Mouse (Mus musculus): ENCODE measurements around the gene Fmo2. TPM values are rescaled to one million over a fixed set of nuclear protein-coding genes. Genes with fewer than 3 reads are reported as not detected.
A peak's percentile ranks its signal among the peaks of the same experiment; 100 is the strongest.

The Fmo2 gene
- 13.9 and 24.7 TPM in 2 replicates for polyA plus RNA-seq (2015; fragmentation: Nextera tagmentation; extraction: Ambion mirVana)

DNA sequence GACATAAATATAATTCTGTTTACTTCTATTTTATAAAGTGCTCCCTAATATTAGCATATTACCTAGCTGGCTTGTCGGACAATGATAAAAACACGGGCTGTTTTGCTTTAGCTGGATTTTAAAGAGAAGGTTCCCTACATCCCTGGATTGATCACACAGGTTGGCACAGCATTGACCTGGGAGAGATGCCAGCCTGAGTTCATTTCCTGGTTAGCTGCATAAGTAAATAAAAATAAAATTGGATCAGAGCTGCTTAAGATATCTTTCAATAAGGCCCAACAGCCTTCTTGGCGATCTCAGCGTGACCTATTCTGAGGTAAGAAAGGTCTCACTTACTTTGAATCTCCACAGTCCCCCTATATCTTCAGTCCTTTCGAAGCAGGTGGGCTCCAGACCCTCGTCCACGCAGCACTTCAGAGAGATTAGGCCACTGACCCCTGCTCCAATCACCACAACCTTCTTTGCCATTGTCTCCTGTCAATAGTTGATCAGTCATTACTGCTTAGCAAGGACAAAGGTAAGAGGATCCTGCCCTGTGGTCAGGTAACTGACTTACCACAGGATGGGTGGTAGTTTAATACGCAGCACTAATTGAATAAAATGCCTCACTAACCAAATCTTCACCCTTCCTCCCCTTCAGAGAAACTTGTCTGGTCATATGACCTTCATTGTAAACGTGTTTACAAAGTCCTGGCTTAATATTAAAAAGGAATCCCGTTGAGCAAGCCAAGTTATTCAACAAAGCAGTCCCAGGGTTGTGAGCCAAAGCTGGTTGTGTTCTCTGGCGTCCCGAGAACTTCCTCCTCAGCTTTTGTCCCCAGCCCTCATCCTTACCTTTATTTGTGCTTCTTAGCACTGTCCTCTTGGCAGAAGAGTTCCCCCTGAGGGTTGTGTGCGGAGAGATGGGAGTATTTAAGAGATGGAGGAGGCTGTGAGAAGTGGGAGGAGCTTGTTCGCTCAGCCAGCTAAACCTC lies at the start of gene Fmo2:
Gene Fmo2 (minus strand): TSS at position 889 of the 974 bp plus-strand sequence.
- H3K36me3 ChIP-seq: no peaks in the 10 kb centered on the region
- peaks cover 10% of the 10 kb centered on the region; the same call in 1 of the 2 replicates for H3K4me1 ChIP-seq
- peak; percentile 60; the same call in 1 of the 2 replicates for ATAC-seq (ENCODE audit: borderline replicate concordance, extremely low read depth, low FRiP score, low TSS enrichment)
- no peaks in the 10 kb centered on the region for H3K9me3 ChIP-seq
- H3K27me3 ChIP-seq: no peaks in the 10 kb centered on the region
- H3K4me3 ChIP-seq: no peak within 1 kb of the TSS; the same call in 1 of the 2 replicates
- WGBS: 55% methylated on average over 14 of the region's 14 CpGs
- no peak within 1 kb of the TSS for H3K9ac ChIP-seq
- H3K4me2 ChIP-seq: peak within 1 kb of the TSS; percentile 23; the same call in 1 of the 2 replicates
- no peak within 1 kb of the TSS for H3K27ac ChIP-seq

DNA sequence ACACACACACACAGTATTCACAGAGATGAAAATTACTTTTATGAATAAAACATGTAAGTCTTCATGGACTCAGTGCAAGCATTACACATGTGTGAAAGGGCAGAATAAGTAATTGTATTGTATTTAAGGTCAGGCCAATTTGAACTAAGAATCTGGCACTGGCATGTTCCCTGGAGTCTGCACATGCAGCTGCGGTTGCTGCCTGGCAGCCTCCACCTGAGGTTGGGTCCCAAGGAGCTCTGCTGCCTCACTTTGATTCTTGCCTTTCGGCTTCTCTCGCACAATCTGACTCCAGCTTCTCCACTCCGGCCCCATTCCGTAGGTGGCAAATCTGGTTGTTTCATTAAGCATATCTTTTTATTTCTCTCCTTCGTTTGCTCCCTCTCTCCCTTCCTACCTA lies 49.4 kb upstream of the Fmo2 start:
- Histone ChIP-seq H3K4me1 (no peaks in the 10 kb centered on the region), H3K4me2 (no peak overlapping the region), H3K9me3 (no peaks in the 10 kb centered on the region), H3K36me3 (no peaks in the 10 kb centered on the region), H3K27me3 (no peaks in the 10 kb centered on the region), H3K27ac (no peak overlapping the region), H3K4me3 (no peak overlapping the region), H3K9ac (no peak overlapping the region)
- no peak for ATAC-seq (ENCODE audit: borderline replicate concordance, extremely low read depth, low FRiP score, low TSS enrichment)
- WGBS: 86% methylated on average over 6 of the region's 6 CpGs

DNA sequence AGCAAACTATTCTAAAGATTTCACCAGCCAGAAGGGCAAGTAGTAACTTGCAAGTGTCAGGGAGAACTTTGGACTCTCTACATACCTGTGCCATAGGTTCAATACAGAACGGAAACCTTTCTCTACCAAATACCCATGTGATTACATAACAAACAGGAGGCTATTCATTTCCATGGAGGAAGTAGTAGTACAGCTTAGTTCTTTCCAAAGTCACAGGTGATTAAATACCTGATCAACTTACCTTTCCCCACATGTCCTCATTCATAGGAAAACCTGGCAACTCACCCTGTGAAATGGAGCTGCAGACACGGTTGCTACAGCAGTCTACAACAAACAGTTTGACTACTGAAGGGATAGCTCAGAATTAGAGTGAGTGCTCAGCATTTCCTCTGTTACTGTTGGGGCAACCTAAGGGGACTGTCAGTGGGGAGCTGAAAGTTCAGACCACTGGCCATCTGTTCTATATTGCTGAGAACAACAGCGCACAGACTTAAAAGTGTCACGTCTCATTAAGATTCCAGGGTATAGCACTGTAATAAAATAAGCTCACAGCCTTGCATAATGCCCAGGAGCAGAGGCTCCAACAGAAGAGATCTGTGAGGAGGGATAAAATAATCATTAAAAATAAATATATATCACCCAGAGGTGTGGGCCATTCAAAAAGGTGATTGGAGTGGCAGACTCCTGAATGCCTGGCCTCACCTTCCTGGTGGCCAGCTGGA lies 48.5 kb upstream of the Fmo2 start:
- Histone ChIP-seq H3K27me3 (no peaks in the 10 kb centered on the region), H3K4me2 (no peak overlapping the region), H3K27ac (no peak overlapping the region), H3K9me3 (no peaks in the 10 kb centered on the region), H3K4me1 (no peaks in the 10 kb centered on the region), H3K9ac (no peak overlapping the region), H3K4me3 (no peak overlapping the region), H3K36me3 (no peaks in the 10 kb centered on the region)
- no peak for ATAC-seq (ENCODE audit: borderline replicate concordance, extremely low read depth, low FRiP score, low TSS enrichment)
- 75% methylated on average over 4 of the region's 4 CpGs for WGBS

DNA sequence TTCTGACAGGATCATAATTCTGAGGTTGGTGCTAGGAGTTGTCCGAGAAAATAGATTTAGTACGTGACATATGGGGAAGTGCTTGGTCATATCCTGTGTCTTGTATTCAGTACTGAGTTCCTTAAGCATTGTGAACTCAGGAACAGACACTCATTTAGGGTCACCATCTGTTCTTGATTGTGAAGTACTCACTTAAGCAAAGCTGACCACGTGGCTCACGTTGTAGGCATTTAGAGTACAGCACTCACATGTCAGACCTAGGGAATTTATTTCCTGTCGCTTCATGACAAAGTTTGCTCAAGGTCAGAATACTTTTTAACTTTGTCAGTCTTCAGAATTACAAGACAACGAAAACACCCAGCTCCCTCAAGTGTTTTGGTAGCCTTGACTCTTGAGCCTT lies 45.2 kb upstream of the Fmo2 start:
- H3K4me1 ChIP-seq: no peaks in the 10 kb centered on the region
- WGBS: 35% methylated on average over 6 of the region's 6 CpGs

DNA sequence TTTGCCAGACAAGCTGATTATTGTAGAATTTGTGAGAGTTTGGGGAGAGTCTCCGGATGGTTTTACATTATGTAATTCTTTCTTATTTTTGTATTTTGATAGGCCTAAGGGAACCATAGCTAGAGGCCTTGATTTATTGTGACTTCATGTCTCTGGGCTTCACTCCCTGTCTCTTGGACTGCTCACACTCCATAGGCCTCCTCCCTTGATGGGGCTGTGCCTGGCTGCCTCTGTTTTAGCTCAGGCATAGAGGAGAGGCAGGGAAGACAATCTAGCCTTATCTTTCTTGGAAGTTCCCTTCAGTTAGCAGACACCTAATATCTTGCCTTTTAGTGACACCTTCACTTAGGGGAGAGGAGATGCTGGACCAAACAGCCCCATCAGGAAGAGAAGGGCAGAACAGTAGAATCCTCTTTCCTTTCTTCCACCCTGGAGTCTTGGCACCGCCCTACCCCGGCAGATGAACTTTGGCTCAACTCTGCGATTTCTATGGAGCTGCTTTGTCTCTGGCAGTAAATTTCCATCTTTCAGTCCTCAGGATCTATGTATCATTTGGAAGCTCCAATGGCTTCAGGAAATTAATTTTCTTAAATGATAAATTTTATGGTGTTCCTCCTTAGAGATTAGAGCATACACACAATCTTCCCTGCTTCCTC lies 40.3 kb upstream of the Fmo2 start:
- Histone ChIP-seq H3K4me1 (no peaks in the 10 kb centered on the region), H3K27me3 (no peaks in the 10 kb centered on the region), H3K9me3 (no peaks in the 10 kb centered on the region), H3K4me2 (no peak overlapping the region), H3K9ac (no peak overlapping the region), H3K4me3 (no peak overlapping the region), H3K36me3 (no peaks in the 10 kb centered on the region), H3K27ac (peak overlapping the region; percentile 51; the same call in 1 of the 2 replicates)
- peak; percentile 89 for ATAC-seq (ENCODE audit: borderline replicate concordance, extremely low read depth, low FRiP score, low TSS enrichment)
- 56% methylated on average over 4 of the region's 4 CpGs for WGBS

More for the DNA sequence above, 45.2 kb upstream of the Fmo2 start:
- Histone ChIP-seq H3K27me3 (no peaks in the 10 kb centered on the region), H3K4me2 (no peak overlapping the region), H3K27ac (no peak overlapping the region), H3K9ac (no peak overlapping the region), H3K9me3 (no peaks in the 10 kb centered on the region), H3K36me3 (no peaks in the 10 kb centered on the region), H3K4me3 (no peak overlapping the region)
- no peak for ATAC-seq (ENCODE audit: borderline replicate concordance, extremely low read depth, low FRiP score, low TSS enrichment)

DNA sequence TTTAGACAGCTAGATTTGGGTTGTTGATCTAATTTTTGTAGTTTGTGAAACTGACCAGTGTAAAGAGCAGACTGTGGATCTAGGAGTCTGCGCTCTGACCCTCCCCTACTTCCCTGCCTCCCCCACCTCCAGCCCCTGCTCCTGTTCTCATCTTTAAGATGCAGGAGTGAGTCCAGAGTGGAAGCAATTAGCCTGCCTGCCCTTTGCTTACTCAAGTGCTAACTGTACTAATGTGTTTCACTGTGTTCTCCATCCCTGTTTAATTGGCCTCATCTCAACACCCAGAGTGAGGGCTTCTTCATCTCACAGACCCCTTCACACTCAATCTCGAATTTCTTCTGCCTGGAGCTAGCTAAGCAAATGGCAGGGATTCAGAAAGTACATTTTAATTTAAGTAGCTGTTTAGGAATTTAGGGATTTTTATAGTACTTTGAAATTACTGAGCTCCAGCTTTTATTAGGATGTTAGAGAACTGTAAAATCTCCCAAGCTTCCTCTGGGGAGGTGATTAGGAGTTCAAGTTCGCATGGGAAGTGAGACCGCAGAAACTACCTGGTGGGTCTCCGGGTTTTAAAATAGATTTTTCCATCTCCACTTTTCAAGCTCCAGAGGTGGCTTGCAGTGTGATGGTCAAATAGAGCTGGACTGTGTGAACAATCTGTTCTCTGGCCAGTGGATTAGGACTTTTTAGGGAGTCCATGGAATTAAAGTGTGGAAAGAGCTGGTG lies 39.6 kb upstream of the Fmo2 start:
- 68% methylated on average over 5 of the region's 5 CpGs for WGBS
- ATAC-seq (ENCODE audit: borderline replicate concordance, extremely low read depth, low FRiP score, low TSS enrichment): no peak
- peak overlapping the region; percentile 43; the same call in 1 of the 2 replicates for H3K27ac ChIP-seq

DNA sequence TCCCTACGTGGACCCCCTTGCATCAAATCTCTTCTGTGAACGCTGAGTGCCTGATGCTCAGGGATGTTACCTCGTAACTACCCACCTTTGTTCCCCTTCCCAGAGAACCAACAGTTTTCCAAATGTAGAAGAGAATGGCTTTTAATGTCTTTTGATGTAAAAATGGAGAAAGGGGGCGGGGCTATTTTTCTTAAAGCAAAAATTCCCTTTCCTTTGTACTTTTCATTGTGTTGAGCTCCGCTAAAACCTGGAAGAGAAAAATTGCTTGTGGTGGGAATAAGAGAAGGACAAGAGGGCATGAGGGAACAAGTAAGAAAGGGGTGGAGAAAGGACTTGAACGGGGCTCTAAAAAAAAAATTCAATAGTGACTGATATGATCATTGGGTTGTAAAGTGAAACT lies 38.9 kb upstream of the Fmo2 start, which contains the start of gene Fmo6:
Gene Fmo6 (minus strand): TSS at position 101 of the 400 bp plus-strand sequence.
- WGBS: 86% methylated on average over 6 of the region's 6 CpGs

More for the DNA sequence above, 39.6 kb upstream of the Fmo2 start:
- H3K9ac ChIP-seq: no peak overlapping the region
- H3K27me3 ChIP-seq: no peaks in the 10 kb centered on the region
- no peaks in the 10 kb centered on the region for H3K4me1 ChIP-seq
- no peaks in the 10 kb centered on the region for H3K9me3 ChIP-seq
- no peak overlapping the region for H3K4me3 ChIP-seq
- H3K4me2 ChIP-seq: no peak overlapping the region
- H3K36me3 ChIP-seq: no peaks in the 10 kb centered on the region

DNA sequence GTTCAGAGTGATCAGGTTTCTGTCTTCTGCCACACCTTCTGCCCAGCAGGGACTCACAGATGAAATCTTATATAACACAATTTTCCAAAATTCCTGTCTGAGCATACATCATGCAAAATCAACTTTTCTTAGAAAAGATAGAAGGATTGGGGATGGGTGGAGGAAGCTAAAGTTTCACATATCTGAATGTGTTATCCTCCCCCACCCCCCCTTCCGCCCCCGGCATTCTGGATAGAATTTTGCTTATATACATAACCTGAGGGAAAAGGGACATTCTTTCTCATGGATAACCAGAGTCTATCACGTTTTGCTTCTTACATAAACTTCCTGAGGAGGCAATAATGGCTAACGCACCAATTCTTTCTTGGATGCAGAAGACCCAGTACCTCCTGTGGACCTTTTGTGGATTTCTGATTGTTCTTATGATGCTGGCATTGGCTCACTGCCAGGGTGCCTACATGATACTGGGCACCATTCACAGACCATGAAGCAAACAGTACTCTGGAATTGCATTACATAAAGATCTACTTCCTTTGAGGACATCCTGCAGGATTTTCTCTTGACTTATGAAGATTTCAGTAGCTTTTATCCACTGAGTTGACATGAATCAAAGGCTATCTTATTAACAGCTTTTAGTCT lies 36.0 kb upstream of the Fmo2 start:
- 68% methylated on average over 4 of the region's 4 CpGs for WGBS
- ATAC-seq (ENCODE audit: borderline replicate concordance, extremely low read depth, low FRiP score, low TSS enrichment): no peak
- H3K4me2 ChIP-seq: no peak overlapping the region
- no peaks in the 10 kb centered on the region for H3K9me3 ChIP-seq
- no peaks in the 10 kb centered on the region for H3K36me3 ChIP-seq
- no peaks in the 10 kb centered on the region for H3K27me3 ChIP-seq
- H3K4me3 ChIP-seq: no peak overlapping the region
- no peak overlapping the region for H3K27ac ChIP-seq
- H3K9ac ChIP-seq: no peak overlapping the region
- H3K4me1 ChIP-seq: no peaks in the 10 kb centered on the region; the same call in 1 of the 2 replicates

More for the DNA sequence above, 38.9 kb upstream of the Fmo2 start, which contains the start of gene Fmo6:
- no peaks in the 10 kb centered on the region for H3K9me3 ChIP-seq
- ATAC-seq (ENCODE audit: borderline replicate concordance, extremely low read depth, low FRiP score, low TSS enrichment): no peak
- no peak within 1 kb of the TSS for H3K9ac ChIP-seq
- no peaks in the 10 kb centered on the region for H3K4me1 ChIP-seq
- H3K36me3 ChIP-seq: no peaks in the 10 kb centered on the region
- H3K4me2 ChIP-seq: no peak within 1 kb of the TSS
- no peak within 1 kb of the TSS for H3K4me3 ChIP-seq
- no peaks in the 10 kb centered on the region for H3K27me3 ChIP-seq
- peak within 1 kb of the TSS; percentile 43; the same call in 1 of the 2 replicates for H3K27ac ChIP-seq

DNA sequence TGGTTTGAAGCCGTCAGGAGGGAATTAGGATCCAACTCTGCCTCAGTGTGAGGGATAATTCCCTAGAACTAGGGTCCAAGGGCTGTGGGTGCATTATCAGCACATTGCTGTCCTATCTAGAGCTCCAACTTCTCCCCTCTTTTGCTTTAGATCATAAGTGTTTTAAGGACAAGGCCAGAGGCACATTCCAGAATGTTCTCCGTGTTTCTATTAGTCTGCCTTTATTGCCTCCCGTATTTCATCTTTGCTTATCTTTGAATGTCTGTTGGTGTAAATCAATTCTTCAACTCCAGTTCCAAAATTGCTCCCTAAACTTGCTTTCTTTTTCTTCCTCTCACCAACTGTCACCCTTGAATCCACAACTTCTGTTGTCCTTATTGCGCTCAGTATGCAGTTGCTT lies 33.9 kb upstream of the Fmo2 start:
- 79% methylated on average over 4 of the region's 4 CpGs for WGBS
- ATAC-seq (ENCODE audit: borderline replicate concordance, extremely low read depth, low FRiP score, low TSS enrichment): no peak
- Histone ChIP-seq H3K4me2 (no peak overlapping the region), H3K4me3 (no peak overlapping the region), H3K9me3 (no peaks in the 10 kb centered on the region), H3K4me1 (no peaks in the 10 kb centered on the region; the same call in 1 of the 2 replicates), H3K9ac (no peak overlapping the region), H3K27me3 (no peaks in the 10 kb centered on the region), H3K27ac (no peak overlapping the region; the same call in 1 of the 2 replicates), H3K36me3 (no peaks in the 10 kb centered on the region)

DNA sequence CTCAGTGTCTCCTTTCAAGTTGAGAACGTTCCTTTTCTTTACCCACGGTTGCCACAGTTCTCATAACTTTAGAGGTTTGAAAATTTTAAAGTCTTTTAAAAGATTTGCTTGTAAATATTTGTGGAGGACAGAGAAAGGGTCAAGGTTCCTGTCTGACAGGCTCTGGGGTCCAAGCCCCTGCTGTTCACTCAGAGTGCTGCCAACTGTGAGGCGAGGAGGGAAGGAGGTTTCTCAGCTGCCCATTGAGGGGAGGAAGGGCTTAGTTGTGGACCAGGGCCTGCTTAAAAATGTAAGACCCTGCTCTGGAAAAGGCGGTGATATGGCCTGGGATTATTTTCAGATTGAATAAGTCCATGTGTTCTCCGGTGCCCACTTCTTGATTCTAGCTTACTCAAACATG lies 33.4 kb upstream of the Fmo2 start:
- Histone ChIP-seq H3K4me1 (no peaks in the 10 kb centered on the region; the same call in 1 of the 2 replicates), H3K4me2 (no peak overlapping the region), H3K4me3 (no peak overlapping the region), H3K9me3 (no peaks in the 10 kb centered on the region), H3K9ac (no peak overlapping the region), H3K27me3 (no peaks in the 10 kb centered on the region), H3K27ac (peak overlapping the region; percentile 43), H3K36me3 (no peaks in the 10 kb centered on the region)
- ATAC-seq (ENCODE audit: borderline replicate concordance, extremely low read depth, low FRiP score, low TSS enrichment): peak; percentile 52; the same call in 1 of the 2 replicates
- 56% methylated on average over 5 of the region's 5 CpGs for WGBS
